Comparison of ENCODE assay signal across 9 mouse cellular contexts in the genomic region with DNA sequence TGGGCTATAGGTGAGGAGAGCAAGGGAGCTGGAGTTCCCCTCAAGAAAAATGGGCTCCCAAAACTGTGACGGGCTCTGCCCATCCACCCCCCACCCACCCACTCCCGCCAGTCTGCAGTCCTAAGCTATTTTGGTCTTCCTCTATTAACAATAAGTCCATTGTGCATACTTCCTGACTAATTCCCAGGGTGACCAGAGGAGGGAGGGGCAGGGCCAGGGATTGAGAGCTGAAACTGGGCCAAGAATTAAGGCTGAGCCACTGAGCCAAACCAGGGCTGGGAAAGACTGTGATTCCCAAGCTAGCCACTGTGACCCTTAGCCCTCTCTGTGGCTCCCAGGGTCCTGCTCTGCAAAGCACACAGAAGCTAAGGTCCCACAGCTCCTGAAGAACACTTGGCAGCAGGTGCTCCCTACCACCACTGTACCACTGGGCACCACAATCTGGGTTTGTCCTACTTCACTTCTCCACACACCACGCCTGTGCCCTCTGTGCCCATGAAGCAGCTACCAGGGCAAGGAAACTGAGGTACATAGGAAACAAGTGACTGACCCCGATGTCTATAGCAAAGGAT.
DNase-seq lines count a peak whose midpoint lies in the region; ATAC-seq and TF ChIP-seq lines count a peak whose summit lies in the region.
"Had no signal": no experiment of that assay in that cellular context is flagged by ENCODE, and none has a peak within 500 bp of the region (broad histone marks: within the 10 kb centered on the region; RNA-seq: fewer than 3 reads in every experiment).

No protein-coding gene starts in this region.

- no peaks in the 10 kb centered on the region for H3K9me3 ChIP-seq in midbrain, postnatal 0 days (ENCODE audit: low read length)
- H3K9me3 ChIP-seq: megakaryocyte, embryonic 14.5 days had no signal

- 0 out of 2 replicates have a peak, but pooled peaks have one; percentile 20 for TF ChIP-seq POLR2A in heart, adult 2 months (IDR thresholded peaks at IDR 0.05; ENCODE audit: insufficient read depth, low read depth, low read length)

- peak; percentile 46 for TF ChIP-seq CTCF in layer of hippocampus, adult 2 months (conservative IDR thresholded peaks at IDR 0.05)
- TF ChIP-seq CTCF in heart, adult 2 months (IDR thresholded peaks at IDR 0.05): peak; percentile 55
- peak; percentile 12; the same call in 1 of the 2 replicates for TF ChIP-seq CTCF in midbrain, postnatal 0 days (IDR thresholded peaks at IDR 0.05)

- intact Hi-C loops in heart, adult 2 months (cut with DNase I): loop anchor here (2.0 kb wide), 1 partner anchor 32 kb away; no protein-coding TSS in a partner anchor

- ATAC-seq in midbrain, postnatal 0 days (ENCODE audit: low FRiP score): 0 out of 2 replicates have a peak, but pooled peaks have one; percentile 27
- ATAC-seq in CD4-positive, CD25-positive, alpha-beta regulatory T cell, adult 4 months: no peak

- H3K27ac ChIP-seq in layer of hippocampus, adult 2 months: peak overlapping the region; percentile 32; the same call in 1 of the 2 replicates
- peak overlapping the region; percentile 92 for H3K27ac ChIP-seq in heart, adult 2 months
- H3K27ac ChIP-seq in midbrain, postnatal 0 days (ENCODE audit: low read depth, low read length): no peak overlapping the region

- 0 out of 2 replicates have a peak, but pooled peaks have one; percentile 53 for TF ChIP-seq EP300 in heart, adult 2 months (IDR thresholded peaks at IDR 0.05; ENCODE audit: insufficient read depth, low read depth, low read length)

- DNase-seq in layer of hippocampus, adult 2 months (ENCODE audit: low spot score in 2 of 2): no peak
- no peak for DNase-seq in layer of hippocampus, postnatal 25 days (ENCODE audit: extremely low spot score in 1 of 2, low spot score in 1 of 2)
- peak; percentile 65 to 81 for DNase-seq in heart, adult 2 months
- DNase-seq in kidney, adult 9 months: peak; percentile 71
- DNase-seq in midbrain, postnatal 0 days (ENCODE audit: low spot score): peak; percentile 40
- DNase-seq in right cerebral cortex, postnatal 25 days: no peak
- DNase-seq in spleen, postnatal 10 days (ENCODE audit: low spot score in 2 of 2): no peak

- H3K79me2 ChIP-seq in heart, adult 2 months (replicated peaks; ENCODE audit: control insufficient read depth, insufficient read depth, low read length): no peaks in the 10 kb centered on the region

- H3K4me3 ChIP-seq in layer of hippocampus, adult 2 months: no peak overlapping the region
- H3K4me3 ChIP-seq in heart, adult 2 months: no peak overlapping the region
- H3K4me3 ChIP-seq in midbrain, postnatal 0 days (ENCODE audit: low read depth, low read length): no peak overlapping the region
- H3K4me3 ChIP-seq: megakaryocyte, embryonic 14.5 days had no signal

- 44% methylated on average over 4 of the region's 4 CpGs for WGBS in heart, adult 2 months
- 63% methylated on average over 4 of the region's 4 CpGs for WGBS in midbrain, postnatal 0 days

- no peaks in the 10 kb centered on the region for H3K27me3 ChIP-seq in heart, adult 2 months (ENCODE audit: control insufficient read depth, insufficient read depth, low read length)
- no peaks in the 10 kb centered on the region for H3K27me3 ChIP-seq in midbrain, postnatal 0 days (ENCODE audit: insufficient read depth, low read length)

- H3K36me3 ChIP-seq in heart, adult 2 months (ENCODE audit: control insufficient read depth, insufficient read depth, low read length): no peaks in the 10 kb centered on the region
- H3K36me3 ChIP-seq in midbrain, postnatal 0 days (ENCODE audit: insufficient read depth, low read length): no peaks in the 10 kb centered on the region

- peaks cover 11% of the 10 kb centered on the region for H3K4me1 ChIP-seq in heart, adult 2 months (ENCODE audit: control insufficient read depth, insufficient read depth, low read length)
- H3K4me1 ChIP-seq in midbrain, postnatal 0 days (ENCODE audit: insufficient read depth, low read length): no peaks in the 10 kb centered on the region

- H3K4me2 ChIP-seq in midbrain, postnatal 0 days (ENCODE audit: low read depth, low read length, poor library complexity, severe bottlenecking): no peak overlapping the region

- H3K9ac ChIP-seq in heart, adult 2 months (ENCODE audit: low read depth, low read length): peak overlapping the region; percentile 44
- H3K9ac ChIP-seq in midbrain, postnatal 0 days (replicated peaks; ENCODE audit: low read length, poor library complexity, severe bottlenecking): no peak overlapping the region

Comparison
In these comparisons a context has a peak if more than half of its experiments do, and no peak if none do; other contexts are left out.
1. DNase-seq: peak in heart, adult 2 months (2 of 2), kidney, adult 9 months (single experiment) and midbrain, postnatal 0 days (single experiment); none in layer of hippocampus, adult 2 months (0 of 2), layer of hippocampus, postnatal 25 days (0 of 2), right cerebral cortex, postnatal 25 days (single experiment) and spleen, postnatal 10 days (0 of 2).
2. Peak in every context shown above with its lines, with median percentiles within 50 percentile points of each other: CTCF ChIP-seq.